Mouse (Mus musculus) retina, adult 2 months (tissue): ENCODE measurements at regions not wholly inside any gene's neighbourhood (a gene's known extent, or its start where the extent isn't known, plus 50 kb on each side); places are given as distances from the start of the nearest gene placed in this dataset.

Experiments used
- DNase-seq: peaks from one replicate; pipeline ENCODE4 v3.0.0-alpha.2; 2012; ENCODE audit warnings: low read depth, low spot score

DNA sequence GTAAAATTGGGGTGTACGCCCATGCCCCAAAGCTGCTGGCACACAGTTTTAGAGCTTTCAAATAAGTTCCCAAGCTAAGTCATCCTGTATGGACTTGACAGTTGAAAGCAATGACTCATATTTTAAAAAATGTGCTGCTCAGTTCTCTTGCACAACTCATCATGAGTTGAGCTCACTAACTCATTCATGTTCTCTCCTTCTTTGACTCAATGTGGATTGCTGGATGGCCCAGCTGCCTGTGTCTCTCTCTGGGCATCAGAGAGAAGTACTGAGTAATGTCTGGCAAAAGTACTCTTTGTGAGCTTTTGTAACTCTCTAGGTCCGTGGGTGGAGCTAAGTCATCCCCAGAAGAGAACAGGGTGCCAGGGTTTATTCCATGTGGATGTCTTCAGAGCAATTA lies 355.3 kb downstream of the Rnd3 start:
- DNase-seq: no peak

DNA sequence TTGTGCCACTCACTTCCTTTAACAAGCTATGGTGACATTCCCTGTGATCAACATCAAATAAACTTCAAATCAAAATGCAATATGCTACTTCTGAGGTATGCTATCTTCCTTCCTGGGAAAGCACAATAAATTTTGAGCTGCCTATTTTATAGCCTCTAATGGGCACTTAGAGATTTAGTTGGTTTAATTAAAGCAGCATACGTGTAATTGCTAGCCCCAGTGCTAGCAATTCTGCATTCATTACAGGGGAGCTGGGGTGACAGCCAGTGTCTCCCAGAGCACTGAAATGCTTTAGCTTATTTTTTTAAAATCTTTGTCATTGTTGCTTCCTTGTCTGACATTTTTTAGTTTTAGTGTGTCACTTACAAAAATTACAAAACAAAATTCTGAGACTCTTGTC lies 355.8 kb downstream of the Rnd3 start:
- no peak for DNase-seq

DNA sequence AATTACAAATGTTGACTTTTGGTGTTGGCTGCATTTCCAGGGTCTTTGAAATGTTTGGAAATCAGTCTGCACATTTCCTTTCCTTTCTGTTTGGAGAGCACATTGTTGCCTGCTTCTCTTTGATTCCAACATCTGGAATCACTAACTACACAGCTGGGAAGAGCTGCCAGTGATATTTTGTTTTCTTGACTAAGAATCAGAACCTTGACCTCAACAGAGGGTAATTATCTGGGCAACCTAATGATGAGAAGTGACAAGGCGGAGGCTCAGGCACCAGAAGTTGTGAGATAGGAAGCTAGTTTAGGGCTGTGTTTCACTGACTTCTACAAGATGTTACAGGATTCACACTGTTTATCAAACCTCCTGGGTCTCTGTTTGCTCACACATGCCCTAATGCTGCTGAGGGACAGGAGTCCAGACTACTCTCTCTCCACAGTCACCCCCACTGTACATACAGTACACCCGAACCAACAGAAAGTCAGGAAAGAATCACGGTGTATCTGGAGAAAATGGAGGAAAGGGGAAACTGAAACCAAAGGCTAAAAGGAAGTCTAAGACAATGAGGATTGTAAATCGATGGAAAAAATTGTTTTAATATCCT lies 359.8 kb downstream of the Rnd3 start:
- no peak for DNase-seq

DNA sequence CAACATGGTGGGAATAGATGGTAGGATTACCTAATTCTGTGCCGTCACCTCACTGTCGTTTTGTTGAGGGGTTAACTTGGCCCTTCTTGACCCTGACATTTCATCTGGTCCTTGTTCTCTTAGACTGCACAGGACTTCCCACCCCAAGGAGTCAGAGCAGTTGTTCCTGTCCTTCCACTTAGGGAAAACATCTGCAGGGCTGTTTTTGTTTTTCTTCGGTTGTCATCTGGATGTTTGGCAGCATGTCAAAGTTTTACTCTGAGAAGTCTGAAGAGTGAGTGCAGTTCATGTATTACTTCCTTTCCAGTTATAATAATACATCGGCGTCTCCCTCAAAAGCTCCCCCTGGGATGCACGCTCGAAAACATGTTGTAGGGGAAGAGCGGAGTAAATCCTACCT lies 376.8 kb downstream of the Rnd3 start:
- no peak for DNase-seq

DNA sequence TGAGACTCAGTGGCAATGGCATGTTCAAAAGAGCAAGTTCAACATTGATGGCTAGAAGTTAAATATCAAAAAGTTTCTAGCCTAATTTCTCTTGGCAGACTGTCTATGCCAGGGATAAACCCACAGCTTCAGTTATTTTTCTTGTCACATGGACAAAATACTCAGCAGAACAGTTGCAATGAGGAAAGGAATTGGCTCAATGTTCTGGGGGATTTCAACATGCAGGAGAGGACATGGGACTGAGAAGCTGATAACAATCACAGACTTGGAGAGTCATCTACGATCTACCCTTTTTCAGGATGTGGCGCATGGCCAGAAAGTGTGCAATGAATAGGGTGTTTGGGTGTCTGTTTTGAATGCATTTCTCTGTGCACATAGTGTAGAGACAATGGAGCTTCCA lies 389.9 kb downstream of the Rnd3 start:
- DNase-seq: no peak

DNA sequence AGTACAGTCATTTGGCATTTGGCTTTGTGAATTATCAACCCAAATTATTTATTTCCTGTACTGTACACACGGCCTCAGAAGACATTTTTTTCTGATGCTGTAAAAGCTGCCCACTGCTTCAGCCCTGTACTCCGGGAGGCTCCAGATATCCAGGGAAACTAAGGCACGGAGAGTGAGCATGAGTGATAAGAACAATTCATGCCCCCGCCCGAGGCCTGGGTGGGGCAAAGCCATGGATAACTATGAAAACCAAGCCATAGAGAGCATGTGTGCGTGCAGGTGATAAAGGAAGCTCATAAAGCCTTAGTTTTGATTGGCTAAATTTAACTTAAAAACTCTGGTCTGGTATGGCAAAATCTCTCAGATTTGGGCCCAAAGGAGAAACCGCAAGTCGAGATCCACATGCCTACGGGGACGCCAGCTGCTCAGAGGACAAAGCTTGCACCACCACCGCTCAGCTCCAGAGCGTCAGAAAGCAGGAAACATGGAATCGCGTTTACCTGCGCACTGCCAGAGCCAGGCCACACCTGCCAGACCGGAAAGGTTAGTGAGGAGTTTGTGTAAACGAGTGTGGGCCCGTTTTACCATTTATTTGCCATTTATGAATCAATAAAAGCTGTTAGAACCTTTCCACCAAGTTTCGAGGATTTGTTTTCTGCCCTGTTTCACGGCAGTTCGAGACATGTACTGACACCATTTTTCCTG lies 390.9 kb downstream of the Rnd3 start:
- DNase-seq: no peak

DNA sequence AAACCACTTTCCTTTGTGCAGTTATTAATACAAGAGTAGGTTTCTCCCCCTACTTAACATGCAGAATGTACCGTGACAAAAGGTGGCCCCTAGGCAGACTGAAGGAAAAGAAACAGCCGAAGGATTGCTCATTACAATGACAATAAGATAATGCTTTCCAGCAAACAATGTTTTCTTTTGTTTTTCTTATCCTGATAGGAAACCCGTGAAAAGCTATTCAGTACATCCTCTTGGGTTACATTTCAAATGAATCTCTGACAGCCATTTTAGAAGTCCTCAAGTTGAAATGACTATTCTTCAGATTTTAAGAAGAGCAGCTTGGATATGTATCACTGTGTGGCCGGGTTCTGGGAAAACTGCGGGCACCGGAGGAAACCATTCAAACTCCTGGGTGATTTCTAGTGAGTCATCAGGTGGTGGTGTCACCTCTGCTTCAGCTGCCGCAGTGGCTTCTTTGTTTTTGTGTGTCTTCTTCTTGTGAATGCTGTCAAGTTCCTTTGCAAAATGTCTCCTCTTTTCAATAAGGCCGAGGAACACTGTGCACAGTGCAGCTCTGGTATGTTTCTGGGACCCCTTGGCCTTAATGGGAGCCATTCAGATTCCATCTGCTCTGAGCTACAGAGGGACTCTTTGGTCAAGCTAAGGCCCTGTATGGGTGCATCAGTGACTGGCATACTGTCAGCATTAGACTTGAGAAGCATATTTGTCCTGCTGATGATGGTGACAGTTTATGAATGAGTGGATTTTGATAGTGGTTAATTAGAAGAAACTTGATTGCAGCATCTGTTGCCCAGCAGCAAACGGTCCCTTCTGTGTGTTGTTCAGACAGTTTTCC lies 393.1 kb downstream of the Rnd3 start:
- no peak for DNase-seq

DNA sequence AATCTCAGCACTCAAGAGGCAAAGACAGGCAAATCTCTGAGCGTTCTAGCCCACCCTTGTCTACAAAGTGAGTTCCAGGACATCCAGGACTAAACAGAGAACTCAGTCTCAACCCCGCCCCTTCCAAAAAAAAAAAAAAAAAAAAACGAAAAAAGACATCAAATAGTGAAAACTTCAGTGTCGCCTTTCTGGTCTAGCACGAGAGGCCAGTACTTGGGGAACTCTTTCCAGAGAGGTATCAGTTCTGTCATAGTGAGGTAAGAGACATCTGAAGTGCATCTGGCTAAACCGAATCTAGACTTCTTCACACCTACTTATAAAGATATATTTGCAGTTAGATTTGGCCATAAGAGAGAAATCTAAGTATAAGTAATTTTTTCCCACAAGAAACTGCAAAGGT lies 393.8 kb downstream of the Rnd3 start:
- DNase-seq: no peak

DNA sequence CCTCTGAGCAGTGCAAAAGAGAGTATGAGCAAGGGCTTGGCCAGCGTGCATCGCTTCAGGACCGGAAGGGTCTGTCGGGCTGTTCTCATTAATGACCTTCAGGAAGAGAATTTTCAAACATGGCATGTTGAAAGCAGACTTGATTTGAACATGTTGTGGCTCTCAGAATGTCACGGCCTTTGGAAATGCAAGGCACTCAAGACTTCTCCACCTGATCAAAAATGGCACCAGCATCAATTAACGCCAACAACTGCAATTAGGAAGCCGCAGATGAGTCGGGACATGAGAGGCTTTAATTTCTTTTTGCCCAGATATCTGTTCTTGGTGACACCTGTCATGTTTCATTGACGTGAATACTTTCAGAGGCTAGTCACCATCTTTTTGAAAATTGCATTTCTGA lies 396.5 kb downstream of the Rnd3 start:
- no peak for DNase-seq

DNA sequence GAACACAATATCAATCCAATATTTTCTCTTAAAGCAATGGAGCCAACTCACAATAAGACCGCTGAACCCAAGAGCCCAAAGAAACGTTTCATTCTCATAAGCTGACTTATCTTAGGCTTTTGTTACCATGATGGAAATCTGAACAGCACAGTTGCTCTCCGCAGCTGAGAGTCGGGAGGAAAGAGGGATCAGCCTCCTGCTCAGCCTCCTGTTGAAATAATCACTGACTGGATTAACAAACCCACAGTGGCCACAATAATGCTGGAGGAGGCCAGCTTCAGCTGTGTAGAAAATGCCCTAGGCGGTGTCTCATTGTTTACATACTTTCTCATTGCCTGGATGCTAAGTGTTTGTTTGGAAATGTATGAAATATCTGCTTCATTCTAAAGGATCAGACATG lies 398.1 kb downstream of the Rnd3 start:
- DNase-seq: no peak

DNA sequence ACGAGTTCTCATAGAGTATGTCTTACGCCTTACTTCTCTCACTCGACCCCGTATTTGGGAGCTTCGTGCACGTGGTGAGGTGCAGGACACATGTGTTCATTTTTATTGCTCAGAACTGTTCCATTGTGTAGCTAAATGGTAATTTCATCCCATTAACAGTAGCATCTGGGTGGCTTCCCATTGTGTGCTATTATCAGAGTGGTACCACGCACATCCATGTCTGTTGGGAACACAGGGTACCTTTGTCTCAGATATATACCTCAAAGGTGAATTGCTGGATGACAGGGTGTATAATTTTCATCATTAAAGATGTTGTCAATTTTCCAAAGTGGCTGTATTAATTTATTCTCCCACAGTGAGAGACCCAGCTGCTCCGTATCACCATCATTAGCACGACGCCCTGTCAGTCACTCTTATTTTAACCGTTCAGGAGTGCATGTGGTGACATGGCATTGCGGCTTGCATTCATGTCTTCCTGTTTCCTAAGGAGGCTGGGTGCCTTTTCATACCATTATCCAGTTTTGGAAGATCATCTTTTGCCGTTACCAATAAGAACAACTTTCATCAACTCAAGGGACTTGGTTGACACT lies 404.2 kb downstream of the Rnd3 start:
- no peak for DNase-seq

DNA sequence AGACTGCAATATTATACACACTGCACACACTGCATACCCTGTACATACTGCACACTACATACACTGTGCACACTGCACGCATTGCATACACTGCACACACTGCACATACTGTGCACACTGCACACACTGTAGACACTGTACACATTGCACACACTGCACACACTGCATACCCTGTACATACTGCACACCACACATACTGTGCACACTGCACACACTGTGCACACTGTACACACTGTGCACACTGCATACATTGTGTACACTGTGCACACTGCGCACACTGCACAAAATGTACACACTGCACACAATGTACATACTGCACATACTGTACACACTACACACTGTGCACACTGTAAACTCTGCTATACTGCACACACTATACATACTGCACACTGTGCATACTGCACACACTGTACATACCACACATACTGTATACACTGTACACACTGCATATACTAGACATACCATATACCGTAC lies 405.1 kb downstream of the Rnd3 start:
- no peak for DNase-seq

DNA sequence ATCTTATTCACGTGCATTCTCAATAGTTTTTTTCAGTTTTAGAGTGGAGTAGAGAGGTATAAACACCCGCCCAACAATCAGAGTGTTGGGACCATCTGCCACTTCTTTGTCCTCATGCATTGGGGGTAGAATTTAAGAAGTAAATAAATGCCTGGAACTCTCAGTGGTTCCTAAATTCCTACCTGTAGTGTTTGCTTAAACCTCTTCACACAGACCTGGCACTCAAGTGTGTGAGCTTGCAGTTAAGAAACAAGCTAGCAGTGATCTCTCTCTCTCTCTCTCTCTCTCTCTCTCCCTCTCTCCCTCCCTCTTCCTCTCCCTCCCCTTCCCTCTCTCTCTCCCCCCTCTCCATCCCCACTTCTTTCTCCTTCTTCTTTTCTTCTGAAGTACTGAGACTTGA lies 406.5 kb downstream of the Rnd3 start:
- DNase-seq: no peak

DNA sequence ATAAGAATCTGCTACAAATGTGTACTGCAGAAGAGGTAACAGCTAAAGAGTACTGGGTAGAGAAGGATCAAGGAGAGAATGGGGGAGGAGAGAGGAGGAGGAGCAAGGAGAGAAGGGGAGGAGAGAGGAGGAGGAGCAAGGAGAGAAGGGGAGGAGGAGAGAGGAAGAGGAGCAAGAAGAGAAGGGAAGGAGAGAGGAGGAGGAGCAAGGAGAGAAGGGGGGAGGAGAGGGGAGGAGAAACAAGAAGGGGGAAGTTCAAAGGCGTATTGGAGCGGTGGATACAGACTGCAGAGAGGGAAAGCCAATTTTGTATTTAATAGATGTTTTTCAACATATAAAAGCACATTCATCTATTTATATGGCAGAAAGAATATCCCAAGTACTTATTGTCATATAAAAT lies 407.6 kb downstream of the Rnd3 start:
- no peak for DNase-seq

DNA sequence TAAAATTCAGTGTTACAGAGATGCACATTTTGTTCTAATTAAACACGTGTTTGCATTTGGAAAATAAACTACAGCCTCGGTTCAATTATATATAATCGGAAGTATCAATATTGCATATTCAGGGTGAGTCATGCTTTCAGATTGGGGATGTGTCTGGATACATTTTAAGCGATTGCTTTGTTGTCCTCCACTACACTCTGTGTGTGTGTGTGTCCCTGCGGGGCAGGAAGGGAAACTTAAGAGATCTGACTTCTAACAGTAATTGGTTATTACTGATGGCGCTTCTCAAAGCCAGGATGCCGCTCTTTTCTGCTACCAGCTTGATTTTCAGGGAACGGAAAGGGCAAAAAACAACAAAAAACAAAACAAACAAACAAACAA lies 409.3 kb downstream of the Rnd3 start:
- no peak for DNase-seq

DNA sequence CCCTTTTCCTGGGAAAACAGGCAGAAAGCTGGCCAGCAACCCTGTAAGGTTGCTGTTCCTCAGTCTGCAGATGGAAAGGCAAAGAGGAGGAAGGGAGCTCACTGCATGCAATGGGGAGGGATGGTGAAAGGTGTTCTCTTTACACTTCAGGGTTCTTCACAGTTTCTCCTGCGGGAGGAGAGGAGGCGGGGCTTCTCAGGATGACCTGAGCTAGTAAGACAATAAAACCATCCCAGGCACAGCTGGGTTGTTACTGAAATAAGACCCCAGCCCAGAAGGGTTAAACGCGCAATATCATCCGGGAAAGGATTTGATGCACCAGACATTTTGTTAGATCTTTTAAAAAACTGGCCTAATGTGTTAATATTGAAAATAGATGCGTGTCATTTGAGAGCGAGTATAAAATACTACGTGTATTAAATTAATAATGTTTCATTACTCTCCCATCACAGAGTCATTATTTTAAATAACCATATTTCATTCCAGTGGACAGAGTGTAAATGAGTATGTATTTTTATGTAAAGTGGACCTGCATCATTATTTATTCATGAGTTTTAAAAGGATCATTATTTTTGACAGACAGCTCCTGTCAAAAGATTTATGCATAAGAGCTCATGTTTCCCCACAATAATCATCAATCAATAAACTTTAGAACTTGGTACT lies 409.8 kb downstream of the Rnd3 start:
- no peak for DNase-seq

DNA sequence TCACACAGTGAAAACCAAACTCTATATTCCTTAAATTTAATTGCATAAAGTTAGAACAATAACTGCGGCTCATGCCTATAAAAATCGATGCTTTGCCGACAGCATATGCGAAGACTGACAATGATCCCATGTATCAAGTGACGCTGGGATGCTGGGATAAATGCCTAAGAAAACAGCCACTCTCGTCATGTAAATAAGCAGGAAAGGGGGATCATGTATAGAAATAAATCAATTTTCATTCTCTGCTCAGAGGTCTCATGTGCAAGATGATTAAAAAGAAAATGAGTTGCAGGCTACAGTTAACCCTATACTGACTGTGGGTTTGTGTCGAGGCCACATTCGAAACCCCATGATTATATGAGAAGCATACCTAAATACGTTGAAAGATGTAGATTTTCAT lies 411.2 kb downstream of the Rnd3 start:
- no peak for DNase-seq

DNA sequence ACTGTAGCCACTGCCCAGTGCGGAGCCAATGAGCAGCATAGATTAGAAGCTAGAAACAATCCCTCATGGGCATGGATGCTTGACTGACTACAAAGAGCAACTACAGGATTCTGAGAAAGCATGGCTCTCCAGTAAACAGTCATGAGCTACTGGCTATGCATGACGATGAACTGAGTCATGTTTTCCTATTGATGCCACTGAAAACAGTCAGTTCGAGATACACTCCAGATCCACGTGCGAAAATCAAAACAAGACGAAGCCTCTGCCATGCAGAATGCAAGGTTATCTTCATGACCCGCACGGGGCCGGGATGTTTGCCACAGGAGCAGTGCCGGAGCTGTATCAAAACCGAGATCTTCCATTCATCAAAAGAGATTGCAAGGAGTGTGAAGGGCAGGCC lies 413.9 kb downstream of the Rnd3 start:
- DNase-seq: no peak

DNA sequence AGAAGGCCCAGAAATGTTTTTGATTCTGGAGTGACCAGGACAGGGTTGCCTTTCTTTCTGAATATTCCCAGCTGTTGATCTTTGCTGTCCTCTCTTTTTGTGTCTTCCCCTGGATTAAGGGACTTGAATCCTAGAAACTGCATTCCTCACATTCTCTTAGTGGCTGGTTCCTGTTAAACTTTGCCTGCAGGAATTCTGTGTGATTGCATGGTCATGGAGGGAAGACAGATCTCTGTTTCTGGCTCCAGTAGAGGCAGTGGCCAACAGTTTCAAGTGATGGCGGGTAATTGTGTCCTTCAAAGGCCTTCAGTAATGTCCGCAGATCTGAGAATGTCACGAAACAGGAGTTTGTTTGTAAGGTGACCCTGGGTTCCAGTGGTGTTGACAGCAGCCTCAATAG lies 410.1 kb upstream of the Mmadhc start:
- DNase-seq: no peak

DNA sequence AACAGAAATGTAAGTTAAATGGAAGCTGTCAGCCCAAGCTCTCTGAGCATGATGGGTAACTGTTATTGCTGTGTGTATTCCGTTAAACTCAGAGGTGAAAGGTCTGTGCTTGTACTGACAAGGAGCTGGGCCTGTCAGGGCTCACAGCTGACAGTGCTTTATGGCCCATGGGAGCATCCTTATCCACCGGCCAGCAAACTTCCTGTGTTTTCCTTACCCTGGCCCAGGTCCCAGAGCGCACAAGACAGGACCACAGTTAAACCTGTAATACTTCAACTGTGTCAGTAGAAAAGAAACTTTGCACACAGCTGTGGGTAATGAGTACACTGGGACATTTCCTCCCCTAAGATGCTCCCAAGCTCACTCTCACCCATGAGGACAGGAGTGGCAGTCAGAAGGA lies 407.7 kb upstream of the Mmadhc start:
- no peak for DNase-seq

DNA sequence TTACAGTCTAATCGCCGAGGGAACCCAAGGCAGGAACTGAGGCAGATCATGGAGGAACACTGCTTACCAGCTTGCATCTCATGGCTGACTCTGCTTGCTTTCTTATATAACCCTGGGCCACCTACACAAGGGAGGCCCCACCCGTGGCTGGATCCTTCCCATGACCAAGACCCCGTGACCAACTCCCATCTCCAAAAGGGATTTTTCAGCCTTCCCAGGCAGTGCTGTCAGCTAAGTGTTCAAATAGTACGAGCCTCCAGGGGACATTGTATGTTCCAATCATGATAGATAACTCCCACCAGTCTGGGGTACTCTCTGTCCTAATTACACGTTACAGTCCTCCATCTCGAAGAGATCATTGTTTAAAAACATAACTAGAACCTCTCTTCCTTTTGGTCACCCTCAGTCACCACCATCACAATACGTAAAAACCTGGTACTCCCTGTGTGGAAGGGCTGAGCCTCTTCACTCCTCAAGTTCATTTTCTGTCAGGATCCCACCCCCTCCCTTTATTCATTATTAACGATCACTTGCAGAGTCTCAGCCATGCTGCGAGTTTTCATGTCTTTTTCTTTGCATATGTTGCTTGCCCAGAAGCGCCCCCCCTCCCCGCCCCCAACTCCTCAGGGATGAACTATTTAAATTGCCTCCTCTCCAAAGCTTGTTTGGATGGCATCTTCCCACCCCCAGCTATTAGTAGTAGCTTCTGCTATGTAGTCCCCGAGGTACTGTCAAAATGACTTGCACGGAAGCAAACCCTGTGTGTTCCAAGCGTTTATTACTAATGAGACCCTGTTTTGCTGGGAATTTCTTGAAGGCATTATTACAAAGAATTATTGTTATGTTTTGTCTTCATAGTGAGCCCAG lies 406.2 kb upstream of the Mmadhc start:
- no peak for DNase-seq
